Mouse (Mus musculus) layer of hippocampus, postnatal 10 days (tissue): ENCODE results near the gene Hist1h4m. TPM values are rescaled to one million over a fixed set of nuclear protein-coding genes. Genes with fewer than 3 reads are reported as not detected.

Experiments
- microRNA-seq, 2 experiments: library from miRNA; unstranded; fragments of <30 nt; microRNA quantifications; one replicate each; pipeline ENCODE4 v1.2.0; 2021
- total RNA-seq, 2 experiments: library from RNA; stranded (reverse); gene quantifications; 2 replicates each; pipeline ENCODE4 v1.2.3; 2021

Gene Hist1h4m
- total RNA-seq, 2 experiments from 2014 or later = 214 to 219 TPM

Small RNA genes lying within 50 kb of the gene (microRNA-seq; reads per million reads assigned to microRNA genes)
- gene Gm19658 = 0 reads per million in 2 experiments
- gene Gm44346 = 0 reads per million in 2 experiments
- 0 reads per million in 2 experiments for gene Gm44466

Other genes starting within 250 kb of the Hist1h4m start
- gene Olfr1364, start 230.0 kb upstream of the Hist1h4m start, total RNA-seq = not detected
- gene Olfr1362, start 197.7 kb upstream of the Hist1h4m start, total RNA-seq = not detected
- gene Olfr11, start 169.2 kb upstream of the Hist1h4m start, total RNA-seq = not detected
- not detected for gene Olfr1361, start 148.4 kb upstream of the Hist1h4m start, total RNA-seq
- not detected for gene Olfr1360, start 134.3 kb upstream of the Hist1h4m start, total RNA-seq
- gene Olfr1359, start 113.6 kb upstream of the Hist1h4m start, total RNA-seq = not detected
- gene Hist1h2bl, start 95.6 kb upstream of the Hist1h4m start, total RNA-seq = 10 to 100 TPM; 55.7 to 83.1 TPM
- gene Hist1h2ai, start 95.3 kb upstream of the Hist1h4m start, total RNA-seq = 10 to 100 TPM; 69.8 to 77.4 TPM
- gene Hist1h3h, start 94.1 kb upstream of the Hist1h4m start, total RNA-seq = 100 to 1,000 TPM; 100 to 141 TPM
- gene Hist1h2bm, start 89.7 kb upstream of the Hist1h4m start, total RNA-seq = 10 to 100 TPM; 17.6 to 20.3 TPM
- 10 to 100 TPM; 22.7 to 23.3 TPM for gene Hist1h4j, start 76.7 kb upstream of the Hist1h4m start, total RNA-seq
- 100 to 1,000 TPM; 312 to 419 TPM for gene Hist1h4k, start 61.2 kb upstream of the Hist1h4m start, total RNA-seq
- 10 to 100 TPM; 27.8 to 28.5 TPM for gene Hist1h2ak, start 57.9 kb upstream of the Hist1h4m start, total RNA-seq
- gene Hist1h2bn, start 57.6 kb upstream of the Hist1h4m start, total RNA-seq = 10 to 100 TPM; 26.0 to 38.7 TPM
- gene Hist1h1b, start 31.1 kb upstream of the Hist1h4m start, total RNA-seq = 10 to 100 TPM; 33.1 to 44.1 TPM
- 100 to 1,000 TPM in 1 of 2 experiments, 10 to 100 TPM in 1; 85.1 to 110 TPM for gene Hist1h3i, start 28.4 kb upstream of the Hist1h4m start, total RNA-seq
- 10 to 100 TPM; 11.0 to 16.4 TPM for gene Hist1h2an, start 24.5 kb upstream of the Hist1h4m start, total RNA-seq
- gene Hist1h2bp, start 24.3 kb upstream of the Hist1h4m start, total RNA-seq = 10 to 100 TPM; 22.4 to 23.5 TPM
- gene Hist1h2bq, start 1.5 kb upstream of the Hist1h4m start, total RNA-seq = 10 to 100 TPM; 52.8 to 66.3 TPM
- gene Hist1h2ao, start 1.3 kb upstream of the Hist1h4m start, total RNA-seq = 10 to 100 TPM; 36.4 to 41.0 TPM
- 10 to 100 TPM; 22.0 to 32.1 TPM for gene Hist1h4n, start 20.4 kb downstream of the Hist1h4m start, total RNA-seq
- gene Hist1h2ap, start 21.8 kb downstream of the Hist1h4m start, total RNA-seq = 10 to 100 TPM; 67.2 to 82.7 TPM
- gene Hist1h2br, start 22.0 kb downstream of the Hist1h4m start, total RNA-seq = 10 to 100 TPM; 52.5 to 64.9 TPM
- gene Zfp184, start 133.3 kb downstream of the Hist1h4m start, total RNA-seq = 1 to 10 TPM; 5.1 to 6.0 TPM
- under 1 TPM; 0.22 to 0.23 TPM for gene Pom121l2, start 169.4 kb downstream of the Hist1h4m start, total RNA-seq
- not detected for gene Prss16, start 198.0 kb downstream of the Hist1h4m start, total RNA-seq
- gene Hist1h2ah, start 223.8 kb downstream of the Hist1h4m start, total RNA-seq = 10 to 100 TPM; 64.1 to 78.6 TPM
- 10 to 100 TPM; 73.9 to 80.0 TPM for gene Hist1h2bk, start 224.1 kb downstream of the Hist1h4m start, total RNA-seq
- gene Hist1h4i, start 229.6 kb downstream of the Hist1h4m start, total RNA-seq = 10 to 100 TPM; 51.2 to 53.7 TPM
- 10 to 100 TPM; 33.8 to 36.8 TPM for gene Hist1h2ag, start 231.2 kb downstream of the Hist1h4m start, total RNA-seq
- 10 to 100 TPM; 29.4 to 36.1 TPM for gene Hist1h2bj, start 231.5 kb downstream of the Hist1h4m start, total RNA-seq